In the genomic region with DNA sequence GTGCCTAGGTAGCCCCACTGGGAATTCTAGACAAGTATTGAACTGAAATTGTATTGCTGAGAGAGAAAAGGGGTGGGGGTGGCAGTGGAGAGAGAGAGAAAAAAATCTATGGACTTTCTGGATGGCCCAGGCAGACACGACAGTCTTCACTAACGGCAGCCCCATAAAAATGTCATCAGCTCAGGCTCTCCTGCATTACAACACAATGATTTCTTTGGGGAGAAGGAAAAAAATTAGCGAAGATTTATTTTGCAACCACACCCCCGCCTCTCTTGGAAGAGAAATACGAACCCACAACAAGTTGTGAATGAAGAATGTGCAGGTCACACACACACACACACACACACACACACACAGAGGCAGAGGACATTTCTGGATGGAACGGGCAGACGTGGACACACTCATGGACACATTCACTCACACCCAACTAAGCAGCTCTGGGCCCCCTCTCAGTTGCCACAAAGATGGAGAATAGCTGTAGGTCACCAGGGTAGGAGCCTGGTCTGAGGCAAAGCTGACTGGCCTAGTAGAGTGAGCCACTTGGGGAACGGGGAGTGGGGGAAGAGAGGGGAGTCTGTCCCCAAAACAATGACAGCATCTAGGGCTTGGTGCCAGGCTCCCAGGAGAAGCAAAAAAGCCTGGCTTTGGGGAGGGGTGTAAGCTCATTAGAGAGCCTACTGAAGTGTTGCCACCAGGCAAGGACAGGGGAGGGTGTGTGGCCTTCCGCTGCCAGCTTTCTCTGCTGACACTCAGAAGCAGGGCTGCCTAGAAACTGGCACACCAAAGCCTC, we compare ENCODE assay signal across 10 mouse cellular contexts.
DNase-seq lines count a peak whose midpoint lies in the region; ATAC-seq lines count a peak whose summit lies in the region.
"Had no signal": no experiment of that assay in that cellular context is flagged by ENCODE, and none has a peak within 500 bp of the region (broad histone marks: within the 10 kb centered on the region; RNA-seq: fewer than 3 reads in every experiment).

No protein-coding gene starts in this region.

- peak; percentile 16 for DNase-seq in gastrocnemius, postnatal 14 days
- DNase-seq in gastrocnemius, postnatal 4 days (ENCODE audit: low spot score in 2 of 2) = no peak
- DNase-seq in forebrain, embryonic 10.5 days (ENCODE audit: extremely low spot score, low spot score) = peak; percentile 18
- DNase-seq in left cerebral cortex, adult 11 months (ENCODE audit: low spot score) = peak; percentile 26
- DNase-seq in MN1 (ENCODE audit: low spot score) = no peak
- no peak for DNase-seq in urinary bladder, adult 2 months (ENCODE audit: low spot score)

- no peaks in the 10 kb centered on the region for H3K9me3 ChIP-seq in forebrain, embryonic 10.5 days
- H3K9me3 ChIP-seq in neural tube, embryonic 12.5 days = no peaks in the 10 kb centered on the region
- H3K9me3 ChIP-seq: limb, embryonic 15.5 days; stomach, embryonic 15.5 days had no signal

- peaks cover 28% of the 10 kb centered on the region for H3K27me3 ChIP-seq in forebrain, embryonic 10.5 days (ENCODE audit: poor library complexity, severe bottlenecking)
- H3K27me3 ChIP-seq in neural tube, embryonic 12.5 days (replicated peaks) = no peaks in the 10 kb centered on the region
- H3K27me3 ChIP-seq: limb, embryonic 15.5 days; stomach, embryonic 15.5 days had no signal

- peak overlapping the region; percentile 87 for H3K27ac ChIP-seq in forebrain, embryonic 10.5 days
- peak overlapping the region; percentile 67 for H3K27ac ChIP-seq in neural tube, embryonic 12.5 days
- H3K27ac ChIP-seq: limb, embryonic 15.5 days; stomach, embryonic 15.5 days had no signal

- H3K4me2 ChIP-seq in neural tube, embryonic 12.5 days (replicated peaks) = peak overlapping the region; percentile 26
- H3K4me2 ChIP-seq: limb, embryonic 15.5 days; stomach, embryonic 15.5 days had no signal

- H3K4me1 ChIP-seq in forebrain, embryonic 10.5 days = peaks cover 54% of the 10 kb centered on the region
- peaks cover 47% of the 10 kb centered on the region for H3K4me1 ChIP-seq in neural tube, embryonic 12.5 days

- H3K9ac ChIP-seq in neural tube, embryonic 12.5 days = no peak overlapping the region
- H3K9ac ChIP-seq: limb, embryonic 15.5 days; stomach, embryonic 15.5 days had no signal

- ATAC-seq in neural tube, embryonic 12.5 days (ENCODE audit: low FRiP score, low read depth) = peak; percentile 46
- no peak for ATAC-seq in activated CD4-positive, CD25-positive, alpha-beta regulatory T cell, adult 4 months

- intact Hi-C loops in gastrocnemius, postnatal 14 days (cut with DNase I; ENCODE audit: low total_unique reads) = no loop called here

- H3K4me3 ChIP-seq in forebrain, embryonic 10.5 days = peak overlapping the region; percentile 23
- H3K4me3 ChIP-seq in neural tube, embryonic 12.5 days = no peak overlapping the region
- H3K4me3 ChIP-seq: limb, embryonic 15.5 days; stomach, embryonic 15.5 days had no signal

- 68% methylated on average over 9 of the region's 9 CpGs for WGBS in forebrain, embryonic 10.5 days
- WGBS in neural tube, embryonic 12.5 days = 24% methylated on average over 9 of the region's 9 CpGs

- no peaks in the 10 kb centered on the region for H3K36me3 ChIP-seq in forebrain, embryonic 10.5 days (replicated peaks)
- no peaks in the 10 kb centered on the region for H3K36me3 ChIP-seq in neural tube, embryonic 12.5 days
- H3K36me3 ChIP-seq: limb, embryonic 15.5 days; stomach, embryonic 15.5 days had no signal

Comparison
In these comparisons a context has a peak if more than half of its experiments do, and no peak if none do; other contexts are left out.
1. DNase-seq: peak in gastrocnemius, postnatal 14 days (single experiment), forebrain, embryonic 10.5 days (single experiment) and left cerebral cortex, adult 11 months (single experiment); none in gastrocnemius, postnatal 4 days (0 of 2), MN1 (single experiment) and urinary bladder, adult 2 months (single experiment).